Mouse (Mus musculus) embryonic fibroblast, embryonic 13.5 days (primary cell): ENCODE data around the gene Dydc1.

Experiments
- CTCF ChIP-seq: IDR thresholded peaks from 2 replicates; pipeline ENCODE4 v1.5.1; 2011; ENCODE audit warnings: mild to moderate bottlenecking, control low read depth, low read length, moderate library complexity, borderline replicate concordance; ENCODE audit not compliant: insufficient read depth
- POLR2A ChIP-seq: IDR thresholded peaks from 2 replicates; pipeline ENCODE4 v1.6.1; 2011; ENCODE audit warnings: low read depth, mild to moderate bottlenecking, control low read depth, low read length, moderate library complexity

DNA sequence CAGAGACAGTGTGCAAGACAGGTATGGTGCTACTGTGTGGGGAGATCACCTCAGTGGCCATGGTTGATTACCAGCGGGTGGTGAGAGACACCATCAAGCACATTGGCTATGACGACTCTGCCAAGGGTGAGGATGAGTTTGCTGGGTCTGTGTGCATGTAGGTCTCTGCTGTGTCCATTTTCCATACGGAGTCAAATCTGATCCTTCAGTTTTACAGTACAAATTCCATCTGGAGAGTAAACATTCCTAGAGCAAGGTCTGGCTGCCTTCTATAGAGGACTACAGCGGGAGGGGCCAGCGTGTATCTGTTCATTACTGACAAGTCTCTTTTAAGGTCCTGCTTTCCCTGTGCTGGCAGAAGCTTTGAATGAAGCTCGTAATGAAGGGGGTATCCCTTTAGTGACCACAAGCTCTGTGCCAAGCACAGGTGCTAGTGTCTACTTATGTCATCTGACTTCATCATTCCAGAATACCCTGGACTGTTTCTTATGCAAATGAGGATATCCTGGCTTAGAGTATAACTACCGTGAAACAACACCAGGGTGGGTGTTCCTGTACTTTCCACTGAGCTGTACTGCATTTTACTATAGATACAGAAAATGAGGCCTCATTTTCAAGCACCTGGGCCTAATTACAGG, 38.4 kb downstream of the Dydc1 start:
- TF ChIP-seq CTCF (no peak), POLR2A (no peak)
